Mouse (Mus musculus) liver, adult 2 months (tissue): ENCODE results near the gene Mgea5. TPM values are rescaled to one million over a fixed set of nuclear protein-coding genes. Genes with fewer than 3 reads are reported as not detected.

ENCODE experiments used
- DNase-seq: peaks from one replicate; pipeline ENCODE4 v3.0.0-alpha.2; 2011; ENCODE audit warnings: low read depth, low spot score; ENCODE audit errors: extremely low read depth
- H3K27ac ChIP-seq: fragments of 200-500 bp; replicated peaks from 2 replicates; pipeline ENCODE4 v1.5.1; 2012; ENCODE audit warnings: low read depth, mild to moderate bottlenecking, control low read depth, inconsistent platforms, low read length; ENCODE audit not compliant: insufficient read depth
- H3K27me3 ChIP-seq: fragments of 200-500 bp; 2 replicates; pipeline ENCODE4 v1.6.1; 2012; ENCODE audit warnings: mild to moderate bottlenecking, moderate library complexity, low read length, inconsistent platforms; ENCODE audit not compliant: control insufficient read depth, insufficient read depth
- H3K36me3 ChIP-seq: fragments of 200-500 bp; 2 replicates; pipeline ENCODE4 v1.6.1; 2012; ENCODE audit warnings: low read length, inconsistent platforms; ENCODE audit not compliant: control insufficient read depth, insufficient read depth
- H3K4me1 ChIP-seq: fragments of 200-500 bp; 2 replicates; pipeline ENCODE4 v1.6.1; 2011; ENCODE audit warnings: low read length; ENCODE audit not compliant: control insufficient read depth, insufficient read depth
- H3K4me3 ChIP-seq: fragments of 200-500 bp; 2 replicates; pipeline ENCODE4 v1.5.1; 2011; ENCODE audit warnings: low read depth, mild to moderate bottlenecking, control low read depth, low read length, moderate library complexity; ENCODE audit not compliant: insufficient read depth
- H3K79me2 ChIP-seq: fragments of 200-500 bp; 2 replicates; pipeline ENCODE4 v1.6.1; 2012; ENCODE audit warnings: inconsistent platforms, mild to moderate bottlenecking, low read length, moderate library complexity; ENCODE audit not compliant: control insufficient read depth, insufficient read depth
- H3K9ac ChIP-seq: fragments of 200-500 bp; 2 replicates; pipeline ENCODE4 v1.6.1; 2012; ENCODE audit warnings: low read depth, mild to moderate bottlenecking, control low read depth, inconsistent platforms, low read length
- CTCF ChIP-seq: fragments of 200-500 bp; IDR thresholded peaks from 2 replicates; pipeline ENCODE4 v1.5.1; 2011; ENCODE audit warnings: low read depth, low read length, control low read depth
- POLR2A ChIP-seq: fragments of 200-500 bp; IDR thresholded peaks from 2 replicates; pipeline ENCODE4 v1.6.1; 2011; ENCODE audit warnings: low read length, control low read depth; ENCODE audit not compliant: insufficient read depth; ENCODE audit errors: extremely low read depth
- WGBS: fragments of 180-500 bp; shearing (Covaris S2); methylation state at CpG from one replicate; pipeline ENCODE4 v1.1.7; 2018; 5-methylcytosine and 5-hydroxymethylcytosine counted together
- polyA plus RNA-seq: library from polyadenylated mRNA; depleted of rRNA; stranded (reverse); fragments of >200 nt; gene quantifications from 2 replicates; pipeline ENCODE4 v1.2.3, GENCODE M21; 2012
- total RNA-seq: library from RNA; depleted of rRNA; stranded (reverse); fragments of >200 nt; gene quantifications from 2 replicates; pipeline ENCODE4 v1.2.3, GENCODE M21; 2014

The Mgea5 gene
- total and polyA plus RNA-seq, 2 experiments = 11.1 to 44.3 TPM

- H3K36me3 ChIP-seq = no peaks in the 10 kb centered on the region
- H3K4me1 ChIP-seq = no peaks in the 10 kb centered on the region
- H3K27ac ChIP-seq = no peak overlapping the region
- DNase-seq = peak; percentile 39
- no peaks in the 10 kb centered on the region for H3K79me2 ChIP-seq
- no peaks in the 10 kb centered on the region for H3K27me3 ChIP-seq
- no peak overlapping the region for H3K9ac ChIP-seq
- H3K4me3 ChIP-seq = no peak overlapping the region
- WGBS = 32% methylated on average over 12 of the region's 12 CpGs
- TF ChIP-seq POLR2A = no peak
- TF ChIP-seq CTCF = peak; percentile 70
Observed at GRCm38 (mm10) chr19:45804593-45805368, 21.1 kb upstream of the Mgea5 start.

GRCm38 (mm10) chr19:45803408-45803807 lies 19.8 kb upstream of the Mgea5 start:
- WGBS = 48% methylated on average over 4 of the region's 4 CpGs
- no peak for DNase-seq
- Histone ChIP-seq H3K4me1 (no peaks in the 10 kb centered on the region), H3K4me3 (no peak overlapping the region), H3K27me3 (no peaks in the 10 kb centered on the region), H3K27ac (no peak overlapping the region), H3K36me3 (no peaks in the 10 kb centered on the region), H3K79me2 (no peaks in the 10 kb centered on the region), H3K9ac (no peak overlapping the region)
- TF ChIP-seq POLR2A = no peak
- no peak for TF ChIP-seq CTCF

DNA sequence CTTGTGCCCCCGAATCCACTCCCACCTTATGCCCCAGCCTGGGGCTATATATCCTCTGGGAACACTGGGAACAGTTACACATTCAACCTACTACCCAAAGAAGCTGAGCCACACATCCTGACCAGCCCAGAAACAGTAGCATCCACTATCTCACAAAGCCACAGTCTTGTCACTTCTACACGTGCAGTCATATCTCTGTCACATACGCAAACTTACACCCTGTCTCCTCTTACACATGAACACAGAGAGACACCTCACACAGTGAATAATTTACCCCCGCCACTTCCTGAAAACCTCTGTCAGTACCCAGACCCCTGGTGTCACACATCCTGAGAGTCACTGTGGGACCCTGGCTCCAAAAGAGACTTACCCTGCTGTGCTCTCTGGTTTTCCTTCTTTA lies 19.1 kb upstream of the Mgea5 start:
- 78% methylated on average over 4 of the region's 4 CpGs for WGBS
- H3K27ac ChIP-seq = no peak overlapping the region

GRCm38 (mm10) chr19:45796879-45797278 lies 13.2 kb upstream of the Mgea5 start:
- Histone ChIP-seq H3K79me2 (no peaks in the 10 kb centered on the region), H3K27ac (no peak overlapping the region), H3K9ac (no peak overlapping the region), H3K27me3 (no peaks in the 10 kb centered on the region; the same call in 1 of the 2 replicates), H3K36me3 (no peaks in the 10 kb centered on the region), H3K4me1 (no peaks in the 10 kb centered on the region), H3K4me3 (no peak overlapping the region)
- no peak for DNase-seq
- no peak for TF ChIP-seq CTCF
- TF ChIP-seq POLR2A = no peak
- 89% methylated on average over 15 of the region's 15 CpGs for WGBS

More for the DNA sequence above, 19.1 kb upstream of the Mgea5 start:
- Histone ChIP-seq H3K79me2 (no peaks in the 10 kb centered on the region), H3K4me3 (no peak overlapping the region), H3K27me3 (no peaks in the 10 kb centered on the region), H3K36me3 (no peaks in the 10 kb centered on the region), H3K9ac (no peak overlapping the region), H3K4me1 (no peaks in the 10 kb centered on the region)
- TF ChIP-seq POLR2A (no peak), CTCF (no peak)
- DNase-seq = no peak

GRCm38 (mm10) chr19:45796061-45796556 lies 12.5 kb upstream of the Mgea5 start:
- no peak for DNase-seq
- Histone ChIP-seq H3K79me2 (no peaks in the 10 kb centered on the region), H3K9ac (no peak overlapping the region), H3K4me3 (no peak overlapping the region), H3K27ac (no peak overlapping the region), H3K27me3 (no peaks in the 10 kb centered on the region; the same call in 1 of the 2 replicates), H3K36me3 (no peaks in the 10 kb centered on the region), H3K4me1 (no peaks in the 10 kb centered on the region)
- TF ChIP-seq POLR2A (no peak), CTCF (no peak)
- 30% methylated on average over 15 of the region's 15 CpGs for WGBS

DNA sequence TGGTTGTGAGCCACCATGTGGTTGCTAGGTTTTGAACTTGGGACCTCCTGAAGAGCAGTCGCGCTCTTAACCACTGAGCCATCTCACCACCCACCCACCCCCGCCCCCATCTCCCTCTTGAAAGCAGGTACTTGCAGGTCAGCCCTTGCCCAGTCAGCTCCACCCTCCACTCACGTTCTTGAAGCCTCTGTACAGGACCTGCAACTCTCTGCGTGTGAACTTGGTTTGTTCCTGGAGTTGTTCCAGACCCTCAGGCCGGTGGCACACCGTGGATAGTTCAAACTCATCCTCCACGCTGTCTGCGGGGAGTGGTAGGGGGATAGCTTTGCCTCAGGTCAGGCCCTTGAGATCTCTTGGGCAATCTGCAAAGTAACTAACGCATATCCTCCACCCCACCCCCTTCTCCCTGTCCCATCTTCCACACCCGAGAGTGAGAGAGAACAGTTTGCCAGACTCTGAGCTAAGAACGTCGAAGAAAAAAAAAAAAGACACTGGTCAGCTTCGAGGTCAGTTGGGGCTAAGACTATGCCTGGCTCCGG lies 11.8 kb upstream of the Mgea5 start:
- no peak overlapping the region for H3K27ac ChIP-seq
- WGBS = 34% methylated on average over 15 of the region's 15 CpGs
- no peaks in the 10 kb centered on the region for H3K36me3 ChIP-seq
- H3K4me1 ChIP-seq = no peaks in the 10 kb centered on the region
- TF ChIP-seq POLR2A (no peak), CTCF (no peak)
- H3K79me2 ChIP-seq = no peaks in the 10 kb centered on the region
- no peak overlapping the region for H3K9ac ChIP-seq
- no peak for DNase-seq
- no peaks in the 10 kb centered on the region; the same call in 1 of the 2 replicates for H3K27me3 ChIP-seq
- H3K4me3 ChIP-seq = no peak overlapping the region
